Mouse (Mus musculus) ES-E14 (cell line): ENCODE measurements around the gene Kcnt2.

ENCODE experiments used
- CHD2 ChIP-seq: IDR thresholded peaks from 2 replicates; pipeline ENCODE4 v1.6.1; 2014; ENCODE audit warnings: mild to moderate bottlenecking, low read depth, low read length, inconsistent platforms
- MAFK ChIP-seq: IDR thresholded peaks from 2 replicates; pipeline ENCODE4 v1.6.1; 2014; ENCODE audit warnings: mild to moderate bottlenecking, low read depth, low read length, inconsistent platforms; ENCODE audit not compliant: insufficient read depth
- ZC3H11A ChIP-seq: IDR thresholded peaks from 2 replicates; pipeline ENCODE4 v1.6.1; 2012; ENCODE audit warnings: low read depth, mild to moderate bottlenecking, inconsistent platforms, low read length, borderline replicate concordance

DNA sequence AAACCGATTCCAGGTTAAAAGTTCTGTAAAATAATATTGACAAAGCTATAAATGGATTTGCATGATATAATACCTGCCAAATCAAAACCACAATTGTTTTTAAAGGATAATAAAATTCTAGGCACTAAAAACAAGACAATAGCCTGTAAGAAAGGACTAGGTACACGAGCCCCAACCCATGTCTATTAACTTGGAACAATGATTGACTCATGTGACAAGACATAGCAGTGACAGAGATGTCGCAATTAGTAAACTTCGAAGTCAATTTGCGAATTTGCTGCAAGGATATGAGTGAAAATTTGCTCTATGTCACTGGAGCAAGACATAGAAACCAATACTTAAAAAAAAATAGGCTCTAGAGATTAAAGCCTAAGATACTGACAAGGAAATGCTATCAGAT lies 198.4 kb downstream of the Kcnt2 start:
- TF ChIP-seq CHD2 (no peak), ZC3H11A (no peak), MAFK (no peak)
